In genomic region chr13:73272794-73273282, GRCm38 (mm10) we compare ENCODE assay signal across 23 mouse cellular contexts. TPM values are rescaled to one million over a fixed set of nuclear protein-coding genes. Genes with fewer than 3 reads are reported as not detected.
A peak's percentile ranks its signal among the peaks of the same experiment; 100 is the strongest.
DNase-seq lines count a peak whose midpoint lies in the region; ATAC-seq lines count a peak whose summit lies in the region.
"Had no signal": no experiment of that assay in that cellular context is flagged by ENCODE, and none has a peak within 500 bp of the region (broad histone marks: within the 10 kb centered on the region; RNA-seq: fewer than 3 reads in every experiment).

No protein-coding gene starts in this region.

- peaks cover 91% of the 10 kb centered on the region for H3K4me1 ChIP-seq in heart, embryonic 10.5 days
- H3K4me1 ChIP-seq in heart, embryonic 16.5 days (ENCODE audit: control insufficient read depth, insufficient read depth, low read length) = peaks cover 66% of the 10 kb centered on the region
- peaks cover 47% of the 10 kb centered on the region for H3K4me1 ChIP-seq in midbrain, embryonic 10.5 days
- H3K4me1 ChIP-seq in midbrain, embryonic 13.5 days (replicated peaks) = peaks cover 34% of the 10 kb centered on the region
- H3K4me1 ChIP-seq: liver, embryonic 15.5 days had no signal

- H3K9me3 ChIP-seq in heart, embryonic 10.5 days = no peaks in the 10 kb centered on the region
- H3K9me3 ChIP-seq in heart, embryonic 16.5 days (replicated peaks; ENCODE audit: control insufficient read depth, low read length) = no peaks in the 10 kb centered on the region
- no peaks in the 10 kb centered on the region for H3K9me3 ChIP-seq in midbrain, embryonic 10.5 days (replicated peaks)
- H3K9me3 ChIP-seq in midbrain, embryonic 13.5 days = no peaks in the 10 kb centered on the region
- H3K9me3 ChIP-seq: embryonic facial prominence, embryonic 13.5 days; forebrain, embryonic 12.5 days; hindbrain, embryonic 15.5 days; intestine, embryonic 15.5 days; limb, embryonic 15.5 days; liver, embryonic 15.5 days had no signal

- ATAC-seq in heart, embryonic 16.5 days (replicated peaks; ENCODE audit: extremely low read depth, insufficient read depth, low FRiP score) = no peak
- no peak for ATAC-seq in midbrain, embryonic 13.5 days
- ATAC-seq: intestine, embryonic 15.5 days had no signal

- H3K36me3 ChIP-seq in heart, embryonic 10.5 days = peaks cover 10% of the 10 kb centered on the region; the same call in 1 of the 2 replicates
- 0 out of 2 replicates have a peak, but pooled peaks cover 2% of the 10 kb centered on the region for H3K36me3 ChIP-seq in heart, embryonic 16.5 days (ENCODE audit: control insufficient read depth, insufficient read depth)
- H3K36me3 ChIP-seq in midbrain, embryonic 10.5 days = no peaks in the 10 kb centered on the region
- H3K36me3 ChIP-seq in midbrain, embryonic 13.5 days = no peaks in the 10 kb centered on the region
- H3K36me3 ChIP-seq: embryonic facial prominence, embryonic 13.5 days; forebrain, embryonic 12.5 days; hindbrain, embryonic 15.5 days; intestine, embryonic 15.5 days; limb, embryonic 15.5 days; liver, embryonic 15.5 days had no signal

- H3K27me3 ChIP-seq in heart, embryonic 10.5 days (ENCODE audit: insufficient read depth, poor library complexity, severe bottlenecking) = peaks cover 84% of the 10 kb centered on the region
- peaks cover 60% of the 10 kb centered on the region for H3K27me3 ChIP-seq in heart, embryonic 16.5 days (ENCODE audit: control insufficient read depth, insufficient read depth, low read length)
- peaks cover 96% of the 10 kb centered on the region for H3K27me3 ChIP-seq in midbrain, embryonic 10.5 days (ENCODE audit: low read depth, poor library complexity, severe bottlenecking)
- H3K27me3 ChIP-seq in midbrain, embryonic 13.5 days = peaks cover 96% of the 10 kb centered on the region

- H3K9ac ChIP-seq in heart, embryonic 16.5 days (ENCODE audit: low read length) = peak overlapping the region; percentile 78
- no peak overlapping the region for H3K9ac ChIP-seq in midbrain, embryonic 13.5 days (replicated peaks)
- H3K9ac ChIP-seq: embryonic facial prominence, embryonic 13.5 days; forebrain, embryonic 12.5 days; hindbrain, embryonic 15.5 days; intestine, embryonic 15.5 days; limb, embryonic 15.5 days; liver, embryonic 15.5 days had no signal

- DNase-seq in heart, embryonic 10.5 days (ENCODE audit: low spot score) = no peak
- no peak for DNase-seq in heart, adult 9 months (ENCODE audit: low spot score in 2 of 2)
- no peak for DNase-seq in heart, adult 11 months
- DNase-seq in midbrain, embryonic 10.5 days (ENCODE audit: low spot score) = peak; percentile 34
- DNase-seq in embryo, embryonic 9.5 days (ENCODE audit: extremely low spot score) = peak; percentile 44
- DNase-seq: adrenal gland, postnatal 36 days; cerebellum, adult 9-11 months; gastrocnemius, postnatal 25 days; kidney, adult 8-10 months; kidney, postnatal 10 days; left cerebral cortex, postnatal 4 days; lung, postnatal 4 days; right cerebral cortex, postnatal 25 days; spleen, adult 18-20 months had no signal

- peak overlapping the region; percentile 8; the same call in 1 of the 2 replicates for H3K4me3 ChIP-seq in heart, embryonic 10.5 days
- no peak overlapping the region for H3K4me3 ChIP-seq in heart, embryonic 16.5 days (ENCODE audit: low read length)
- H3K4me3 ChIP-seq in midbrain, embryonic 10.5 days = peak overlapping the region; percentile 54; the same call in 1 of the 2 replicates
- H3K4me3 ChIP-seq in midbrain, embryonic 13.5 days (replicated peaks) = no peak overlapping the region
- H3K4me3 ChIP-seq: erythroblast, embryonic 14.5 days; forebrain, embryonic 12.5 days; intestine, embryonic 15.5 days; limb, embryonic 15.5 days; liver, embryonic 15.5 days had no signal

- H3K27ac ChIP-seq in heart, embryonic 10.5 days = peak overlapping the region; percentile 89
- H3K27ac ChIP-seq in heart, embryonic 16.5 days (ENCODE audit: low read length) = peak overlapping the region; percentile 41
- H3K27ac ChIP-seq in midbrain, embryonic 10.5 days (replicated peaks) = no peak overlapping the region
- no peak overlapping the region for H3K27ac ChIP-seq in midbrain, embryonic 13.5 days
- H3K27ac ChIP-seq: embryonic facial prominence, embryonic 13.5 days; forebrain, embryonic 12.5 days; hindbrain, embryonic 15.5 days; intestine, embryonic 15.5 days; limb, embryonic 15.5 days; liver, embryonic 15.5 days had no signal

- H3K4me2 ChIP-seq in heart, embryonic 16.5 days (ENCODE audit: low read depth, low read length) = no peak overlapping the region
- H3K4me2 ChIP-seq in midbrain, embryonic 13.5 days (replicated peaks) = no peak overlapping the region
- H3K4me2 ChIP-seq: embryonic facial prominence, embryonic 13.5 days; forebrain, embryonic 12.5 days; liver, embryonic 15.5 days had no signal

RNA-seq across cellular contexts. Expression of gene Irx4, which starts 12.6 kb away (rescaled TPM):
- polyA plus RNA-seq in heart, embryonic 10.5 days (2016; fragmentation: Nextera tagmentation; extraction: Ambion mirVana) = 39.4 and 78.4 TPM in 2 replicates
- 42.2 and 50.2 TPM in 2 replicates for polyA plus RNA-seq in heart, embryonic 16.5 days (2015; fragmentation: Nextera tagmentation; extraction: Ambion mirVana)
- 1.3 and 1.7 TPM in 2 replicates for polyA plus RNA-seq in midbrain, embryonic 10.5 days (2016; fragmentation: Nextera tagmentation; extraction: Ambion mirVana)
- 1.2 and 1.5 TPM in 2 replicates for polyA plus RNA-seq in midbrain, embryonic 13.5 days (2015; fragmentation: Nextera tagmentation; extraction: Ambion mirVana)
- polyA plus RNA-seq: erythroblast, embryonic 14.5 days; liver, embryonic 15.5 days had no signal

RNA-seq across cellular contexts. Expression of gene Mrpl36, which starts 55.5 kb away (rescaled TPM):
- polyA plus RNA-seq in heart, embryonic 10.5 days (2016; fragmentation: Nextera tagmentation; extraction: Ambion mirVana) = 145 and 181 TPM in 2 replicates
- polyA plus RNA-seq in heart, embryonic 16.5 days (2015; fragmentation: Nextera tagmentation; extraction: Ambion mirVana) = 138 TPM in 2 replicates
- polyA plus RNA-seq in midbrain, embryonic 10.5 days (2016; fragmentation: Nextera tagmentation; extraction: Ambion mirVana) = 130 and 149 TPM in 2 replicates
- polyA plus RNA-seq in midbrain, embryonic 13.5 days (2015; fragmentation: Nextera tagmentation; extraction: Ambion mirVana) = 96.1 and 101 TPM in 2 replicates

RNA-seq across cellular contexts. Expression of gene Ndufs6, which starts 55.5 kb away (rescaled TPM):
- polyA plus RNA-seq in heart, embryonic 10.5 days (2016; fragmentation: Nextera tagmentation; extraction: Ambion mirVana) = 499 and 600 TPM in 2 replicates
- polyA plus RNA-seq in heart, embryonic 16.5 days (2015; fragmentation: Nextera tagmentation; extraction: Ambion mirVana) = 798 and 819 TPM in 2 replicates
- polyA plus RNA-seq in midbrain, embryonic 10.5 days (2016; fragmentation: Nextera tagmentation; extraction: Ambion mirVana) = 386 and 389 TPM in 2 replicates
- 362 and 373 TPM in 2 replicates for polyA plus RNA-seq in midbrain, embryonic 13.5 days (2015; fragmentation: Nextera tagmentation; extraction: Ambion mirVana)

Comparison
In these comparisons a context has a peak if more than half of its experiments do, and no peak if none do; other contexts are left out.
1. H3K4me3 ChIP-seq: peak in heart, embryonic 10.5 days (single experiment) and midbrain, embryonic 10.5 days (single experiment); none in heart, embryonic 16.5 days (single experiment) and midbrain, embryonic 13.5 days (single experiment).
2. DNase-seq: peak in midbrain, embryonic 10.5 days (single experiment) and embryo, embryonic 9.5 days (single experiment); none in heart, embryonic 10.5 days (single experiment), heart, adult 9 months (0 of 2) and heart, adult 11 months (single experiment).
3. H3K27ac ChIP-seq: peak in heart, embryonic 10.5 days (single experiment) and heart, embryonic 16.5 days (single experiment); none in midbrain, embryonic 10.5 days (single experiment) and midbrain, embryonic 13.5 days (single experiment).
4. RNA of gene Irx4, which starts 12.6 kb away (polyA plus RNA-seq): 42.2 to 50.2 TPM in heart, embryonic 16.5 days and 39.4 to 78.4 TPM in heart, embryonic 10.5 days; 1.3 to 1.7 TPM in midbrain, embryonic 10.5 days and 1.2 to 1.5 TPM in midbrain, embryonic 13.5 days; every median in the first group is over 10 times any median in the second.